Comparison of ENCODE assay signal across 8 mouse cellular contexts in genomic region chr7:17003230-17003960, GRCm38 (mm10). TPM values are rescaled to one million over a fixed set of nuclear protein-coding genes. Genes with fewer than 3 reads are reported as not detected.
DNase-seq lines count a peak whose midpoint lies in the region; ATAC-seq and TF ChIP-seq lines count a peak whose summit lies in the region.

No protein-coding gene starts in this region.

- ATAC-seq in heart, postnatal 0 days (ENCODE audit: insufficient read depth, low read depth): no peak

- 60% methylated on average over 7 of the region's 7 CpGs for WGBS in heart, postnatal 0 days

- H3K27ac ChIP-seq in heart, postnatal 0 days (ENCODE audit: low read depth): peak overlapping the region; percentile 62

- no peak overlapping the region for H3K4me3 ChIP-seq in heart, postnatal 0 days (ENCODE audit: low read depth, low read length)

- no peak for DNase-seq in heart, postnatal 0 days (ENCODE audit: low spot score)
- DNase-seq in heart, postnatal 4 days: no peak
- peak; percentile 49 for DNase-seq in R1 (ENCODE audit: low read depth, low spot score)
- peak; percentile 76 to 85 for DNase-seq in cerebellum, postnatal 36 days
- DNase-seq in kidney, postnatal 25 days: peak; percentile 50 to 81
- no peak for DNase-seq in embryo, embryonic 10.5 days (ENCODE audit: low spot score)
- DNase-seq in embryo, embryonic 10 days (ENCODE audit: low spot score): no peak
- no peak for DNase-seq in right cerebral cortex, postnatal 36 days (ENCODE audit: low spot score in 2 of 2)

- H3K4me2 ChIP-seq in heart, postnatal 0 days (ENCODE audit: low read depth, low read length): no peak overlapping the region

- no peak for TF ChIP-seq CTCF in heart, postnatal 0 days (IDR thresholded peaks at IDR 0.05; ENCODE audit: low read depth)

- TF ChIP-seq EP300 in heart, postnatal 0 days (IDR thresholded peaks at IDR 0.05; ENCODE audit: low read depth): no peak

- H3K9me3 ChIP-seq in heart, postnatal 0 days (replicated peaks; ENCODE audit: control insufficient read depth, low read length): no peaks in the 10 kb centered on the region

- H3K4me1 ChIP-seq in heart, postnatal 0 days (ENCODE audit: control insufficient read depth, insufficient read depth): peaks cover 22% of the 10 kb centered on the region

- peaks cover 70% of the 10 kb centered on the region for H3K36me3 ChIP-seq in heart, postnatal 0 days (replicated peaks; ENCODE audit: control insufficient read depth, insufficient read depth, low read length)

- H3K27me3 ChIP-seq in heart, postnatal 0 days (ENCODE audit: control insufficient read depth, insufficient read depth, low read length): no peaks in the 10 kb centered on the region

- H3K9ac ChIP-seq in heart, postnatal 0 days (replicated peaks; ENCODE audit: low read depth, low read length): peak overlapping the region; percentile 34; the same call in 1 of the 2 replicates

RNA-seq across cellular contexts. Expression of gene Ccdc8, which starts 10.9 kb away (rescaled TPM):
- total RNA-seq in heart, postnatal 0 days (2014; rRNA removed; ENCODE audit: low replicate concordance): 30.8 and 31.2 TPM in 2 replicates
- polyA plus RNA-seq in heart, postnatal 0 days (2015; fragmentation: Nextera tagmentation; extraction: Ambion mirVana): 10.0 and 11.7 TPM in 2 replicates
- 10 to 100 TPM; 22.0 to 24.5 TPM for total RNA-seq in heart, postnatal 4 days (2021)

RNA-seq across cellular contexts. Expression of gene Gm42372, which starts 20.5 kb away (rescaled TPM):
- not detected in 2 replicates for total RNA-seq in heart, postnatal 0 days (2014; rRNA removed; ENCODE audit: low replicate concordance)
- polyA plus RNA-seq in heart, postnatal 0 days (2015; fragmentation: Nextera tagmentation; extraction: Ambion mirVana): not detected in 2 replicates
- total RNA-seq in heart, postnatal 4 days (2021): under 1 TPM in 1 of 2 experiments, not detected in 1; 0.05 TPM

RNA-seq across cellular contexts. Expression of gene Ppp5c, which starts 24.3 kb away (rescaled TPM):
- total RNA-seq in heart, postnatal 0 days (2014; rRNA removed; ENCODE audit: low replicate concordance): 55.0 and 68.0 TPM in 2 replicates
- polyA plus RNA-seq in heart, postnatal 0 days (2015; fragmentation: Nextera tagmentation; extraction: Ambion mirVana): 88.5 and 93.6 TPM in 2 replicates
- total RNA-seq in heart, postnatal 4 days (2021): 100 to 1,000 TPM; 109 TPM

RNA-seq across cellular contexts. Expression of gene Pnmal1, which starts 43.9 kb away (rescaled TPM):
- total RNA-seq in heart, postnatal 0 days (2014; rRNA removed; ENCODE audit: low replicate concordance): 0.08 TPM in 1 of 2 replicates, not detected in the other
- 0.04 TPM in 2 replicates for polyA plus RNA-seq in heart, postnatal 0 days (2015; fragmentation: Nextera tagmentation; extraction: Ambion mirVana)
- total RNA-seq in heart, postnatal 4 days (2021): not detected

RNA-seq across cellular contexts. Expression of gene Hif3a, which starts 58.8 kb away (rescaled TPM):
- 29.7 and 35.5 TPM in 2 replicates for total RNA-seq in heart, postnatal 0 days (2014; rRNA removed; ENCODE audit: low replicate concordance)
- polyA plus RNA-seq in heart, postnatal 0 days (2015; fragmentation: Nextera tagmentation; extraction: Ambion mirVana): 4.2 and 6.2 TPM in 2 replicates
- total RNA-seq in heart, postnatal 4 days (2021): 1 to 10 TPM; 3.1 to 3.8 TPM

Comparison
In these comparisons a context has a peak if more than half of its experiments do, and no peak if none do; other contexts are left out.
1. DNase-seq: peak in R1 (single experiment), cerebellum, postnatal 36 days (2 of 2) and kidney, postnatal 25 days (2 of 2); none in heart, postnatal 0 days (single experiment), heart, postnatal 4 days (single experiment), embryo, embryonic 10.5 days (single experiment), embryo, embryonic 10 days (single experiment) and right cerebral cortex, postnatal 36 days (0 of 2).